Mouse (Mus musculus) midbrain, embryonic 11.5 days (tissue): Measurements from ENCODE around the gene Upk3bl. TPM values are rescaled to one million over a fixed set of nuclear protein-coding genes. Genes with fewer than 3 reads are reported as not detected.

Experiments used
- ATAC-seq: fragments of 200-750 bp; cut with Nextera tagmentation; 2 replicates; pipeline ENCODE4 v1.8.0; 2017; ENCODE audit warnings: moderate TSS enrichment, moderate library complexity; ENCODE audit not compliant: low FRiP score
- DNase-seq: peaks from one replicate; pipeline ENCODE4 v3.0.0; 2015; ENCODE audit warnings: low spot score; ENCODE audit errors: missing footprints
- H3K27ac ChIP-seq: fragments of 300-500 bp; sonication (generic); 2 replicates; pipeline ENCODE4 v1.5.1; 2014; ENCODE audit warnings: low read depth, low read length
- H3K27me3 ChIP-seq: fragments of 300-500 bp; sonication (generic); 2 replicates; pipeline ENCODE4 v1.6.1; 2014; ENCODE audit warnings: mild to moderate bottlenecking, low read length, moderate library complexity, mixed read lengths; ENCODE audit not compliant: control insufficient read depth, insufficient read depth
- H3K36me3 ChIP-seq: fragments of 300-500 bp; sonication (generic); 2 replicates; pipeline ENCODE4 v1.6.1; 2014; ENCODE audit warnings: mild to moderate bottlenecking, low read length, moderate library complexity, mixed read lengths; ENCODE audit not compliant: control insufficient read depth, insufficient read depth
- H3K4me1 ChIP-seq: fragments of 300-500 bp; sonication (generic); 2 replicates; pipeline ENCODE4 v1.6.1; 2014; ENCODE audit warnings: low read length; ENCODE audit not compliant: control insufficient read depth, insufficient read depth
- H3K4me2 ChIP-seq: fragments of 300-500 bp; sonication (generic); 2 replicates; pipeline ENCODE4 v1.6.1; 2014; ENCODE audit warnings: mild to moderate bottlenecking, moderate library complexity
- H3K4me3 ChIP-seq: fragments of 300-500 bp; sonication (generic); 2 replicates; pipeline ENCODE4 v1.5.1; 2014; ENCODE audit warnings: low read depth, low read length
- H3K9ac ChIP-seq: fragments of 300-500 bp; sonication (generic); 2 replicates; pipeline ENCODE4 v1.6.1; 2014; ENCODE audit warnings: low read length
- H3K9me3 ChIP-seq: fragments of 300-500 bp; sonication (generic); 2 replicates; pipeline ENCODE4 v1.6.1; 2016; ENCODE audit warnings: low read length; ENCODE audit not compliant: control insufficient read depth
- WGBS: fragments of 180-500 bp; shearing (Covaris S2); extraction: QIAGEN DNeasy Blood & Tissue Kit; methylation state at CpG from one replicate; pipeline ENCODE4 v1.1.7; 2014; 5-methylcytosine and 5-hydroxymethylcytosine counted together
- polyA plus RNA-seq: library from polyadenylated mRNA; unstranded; fragments of >200 nt; fragmentation: Nextera tagmentation; extraction: Ambion mirVana; gene quantifications from 2 replicates; pipeline ENCODE4 v1.2.1, GENCODE M21; 2014

Gene Upk3bl
- 0.29 and 0.88 TPM in 2 replicates for polyA plus RNA-seq

DNA sequence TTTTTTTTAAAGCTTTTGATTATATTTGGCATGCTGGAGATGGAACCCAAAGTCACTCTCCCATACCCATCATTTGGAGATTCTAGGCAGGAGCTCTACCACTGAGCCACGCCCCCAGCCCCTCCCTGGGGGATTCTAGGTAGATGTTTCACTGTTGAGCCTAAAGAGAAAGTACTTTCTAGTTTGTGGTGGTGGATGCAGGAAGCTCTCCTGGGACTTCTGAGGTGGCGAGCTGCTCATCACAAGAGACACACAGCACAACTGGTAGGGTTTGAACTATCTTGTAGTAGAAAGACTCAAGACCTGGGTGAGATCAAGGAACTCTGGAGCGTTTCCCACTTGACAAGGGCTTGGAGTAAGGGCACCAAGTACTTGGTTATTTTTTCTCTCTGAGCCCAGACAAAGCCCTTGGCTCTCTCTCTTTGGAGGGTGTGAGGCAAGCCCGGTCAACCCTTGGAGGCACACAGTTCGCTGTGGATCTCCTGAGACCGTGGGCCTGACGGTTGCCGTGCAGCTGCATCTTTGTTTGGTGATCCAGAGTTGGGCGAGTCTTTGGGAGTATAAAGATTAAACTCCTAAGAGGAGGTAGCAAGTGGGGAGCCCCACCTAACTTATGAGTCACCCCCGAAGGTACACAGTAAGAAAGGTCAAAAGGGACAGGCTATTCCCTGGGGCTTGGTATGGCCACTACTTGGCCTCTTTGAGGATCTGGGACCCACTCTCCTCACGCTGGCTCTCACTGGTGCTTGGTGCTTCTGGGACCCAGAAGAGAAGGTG, at the start of gene Upk3bl:
TSS of gene Upk3bl (plus strand) at position 192 of the 777 bp plus-strand sequence.
- Histone ChIP-seq H3K27ac (no peak within 1 kb of the TSS), H3K36me3 (no peaks in the 10 kb centered on the region), H3K27me3 (no peaks in the 10 kb centered on the region), H3K4me3 (no peak within 1 kb of the TSS), H3K4me2 (no peak within 1 kb of the TSS), H3K9ac (no peak within 1 kb of the TSS), H3K9me3 (no peaks in the 10 kb centered on the region), H3K4me1 (peaks cover 12% of the 10 kb centered on the region)
- ATAC-seq, result no peak
- WGBS, result 93% methylated on average over 11 of the region's 11 CpGs
- DNase-seq, result no peak

DNA sequence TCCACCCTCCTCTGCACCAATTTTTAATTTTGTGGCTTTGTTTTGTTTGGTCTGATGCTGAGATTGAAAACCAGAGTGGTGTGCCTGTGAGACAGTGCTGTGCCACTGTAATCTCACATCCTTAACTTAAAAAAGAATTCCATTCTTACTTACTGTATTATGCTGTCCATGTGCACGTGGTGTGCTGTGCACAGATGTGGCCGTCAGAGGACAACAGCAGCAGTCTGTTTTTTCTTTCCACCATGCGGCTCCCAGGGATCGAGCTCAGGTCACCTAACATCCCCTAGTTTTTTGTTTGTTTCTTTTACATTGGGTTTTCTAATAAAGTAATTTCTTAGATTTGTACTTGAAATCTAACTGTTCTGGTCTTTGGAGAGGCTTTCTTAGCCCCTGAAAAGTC, 49.8 kb upstream of the Upk3bl start:
- no peaks in the 10 kb centered on the region for H3K4me1 ChIP-seq
- no peak overlapping the region for H3K4me2 ChIP-seq
- no peak overlapping the region for H3K27ac ChIP-seq
- no peaks in the 10 kb centered on the region for H3K27me3 ChIP-seq
- H3K9me3 ChIP-seq, result no peaks in the 10 kb centered on the region
- 0 out of 2 replicates have a peak, but pooled peaks cover 2% of the 10 kb centered on the region for H3K36me3 ChIP-seq
- WGBS, result 88% methylated on average over 4 of the region's 4 CpGs
- ATAC-seq (no peak), DNase-seq (no peak)
- no peak overlapping the region for H3K9ac ChIP-seq
- no peak overlapping the region for H3K4me3 ChIP-seq

DNA sequence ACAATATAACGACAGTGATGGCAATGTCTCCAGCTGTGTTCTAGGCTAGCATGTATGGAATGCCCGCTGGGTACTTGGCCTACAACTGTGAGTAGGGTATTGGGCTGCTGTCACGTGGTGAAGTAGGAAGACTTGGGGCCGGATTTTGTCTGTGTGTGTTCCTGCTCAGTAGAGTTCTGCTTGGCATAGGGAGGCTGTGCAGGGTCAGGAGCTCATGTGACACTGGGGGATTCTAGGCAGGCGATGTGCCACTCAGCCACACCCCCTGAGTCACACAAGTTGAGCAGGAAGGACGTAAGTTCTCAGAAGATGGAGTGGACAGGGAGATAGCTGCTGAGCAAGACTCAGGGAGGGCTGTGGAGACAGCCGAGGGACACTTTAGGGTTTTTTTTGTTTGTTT, 46.5 kb upstream of the Upk3bl start:
- H3K9ac ChIP-seq, result no peak overlapping the region
- H3K4me2 ChIP-seq, result no peak overlapping the region
- no peaks in the 10 kb centered on the region for H3K4me1 ChIP-seq
- peaks cover 9% of the 10 kb centered on the region; the same call in 1 of the 2 replicates for H3K36me3 ChIP-seq
- no peaks in the 10 kb centered on the region for H3K27me3 ChIP-seq
- H3K9me3 ChIP-seq, result no peaks in the 10 kb centered on the region
- no peak for ATAC-seq
- no peak for DNase-seq
- no peak overlapping the region for H3K4me3 ChIP-seq
- H3K27ac ChIP-seq, result no peak overlapping the region
- 79% methylated on average over 7 of the region's 7 CpGs for WGBS

DNA sequence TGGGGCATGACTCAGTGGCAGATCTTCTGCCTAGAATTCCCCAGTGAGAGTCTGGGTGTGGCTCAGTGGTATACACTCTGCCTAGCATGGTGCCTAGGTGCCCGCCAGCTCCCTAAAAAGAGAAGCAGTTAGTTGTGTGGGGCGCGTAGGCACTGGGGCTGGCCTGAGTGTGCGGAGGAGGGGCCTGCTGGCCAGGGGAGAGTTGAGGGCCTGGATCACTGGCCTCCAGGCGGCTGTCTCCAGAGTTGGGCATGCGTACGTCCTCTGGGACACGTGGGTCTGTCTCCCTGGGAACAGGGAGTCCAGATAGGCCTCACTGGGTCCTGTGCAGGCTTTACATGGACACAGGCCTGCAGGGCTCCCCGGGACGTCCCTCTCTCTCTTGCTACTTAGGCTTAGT, 39.4 kb upstream of the Upk3bl start:
- Histone ChIP-seq H3K36me3 (peaks cover 7% of the 10 kb centered on the region; the same call in 1 of the 2 replicates), H3K9ac (no peak overlapping the region), H3K4me3 (no peak overlapping the region), H3K9me3 (no peaks in the 10 kb centered on the region), H3K4me1 (no peaks in the 10 kb centered on the region), H3K27me3 (no peaks in the 10 kb centered on the region), H3K27ac (no peak overlapping the region), H3K4me2 (no peak overlapping the region)
- DNase-seq (no peak), ATAC-seq (no peak)
- 86% methylated on average over 10 of the region's 10 CpGs for WGBS

DNA sequence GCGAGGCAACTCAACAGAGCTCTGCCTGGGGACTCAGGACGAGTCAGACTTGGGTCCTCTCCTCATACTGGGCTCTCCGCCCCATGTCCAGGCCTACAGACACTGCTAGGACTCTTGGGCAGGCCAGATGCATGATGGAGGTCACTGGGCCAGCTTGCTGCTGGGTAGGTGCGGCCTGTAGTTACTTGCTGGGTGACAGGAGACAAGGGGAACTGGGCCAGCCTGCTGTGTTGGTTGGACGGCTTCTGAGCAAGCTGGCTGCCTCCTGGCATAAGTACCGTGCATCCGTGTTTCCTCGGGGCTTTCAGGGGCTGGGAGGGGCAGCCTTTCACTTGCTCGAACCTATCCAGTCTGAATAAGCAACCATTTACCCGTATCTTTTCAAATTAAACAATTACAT, 38.7 kb upstream of the Upk3bl start:
- no peak overlapping the region for H3K4me2 ChIP-seq
- H3K4me1 ChIP-seq, result no peaks in the 10 kb centered on the region
- H3K4me3 ChIP-seq, result no peak overlapping the region
- no peak for ATAC-seq
- no peak overlapping the region for H3K27ac ChIP-seq
- 85% methylated on average over 10 of the region's 10 CpGs for WGBS
- DNase-seq, result no peak
- no peaks in the 10 kb centered on the region for H3K9me3 ChIP-seq
- H3K36me3 ChIP-seq, result peaks cover 7% of the 10 kb centered on the region; the same call in 1 of the 2 replicates
- H3K9ac ChIP-seq, result no peak overlapping the region
- no peaks in the 10 kb centered on the region for H3K27me3 ChIP-seq

DNA sequence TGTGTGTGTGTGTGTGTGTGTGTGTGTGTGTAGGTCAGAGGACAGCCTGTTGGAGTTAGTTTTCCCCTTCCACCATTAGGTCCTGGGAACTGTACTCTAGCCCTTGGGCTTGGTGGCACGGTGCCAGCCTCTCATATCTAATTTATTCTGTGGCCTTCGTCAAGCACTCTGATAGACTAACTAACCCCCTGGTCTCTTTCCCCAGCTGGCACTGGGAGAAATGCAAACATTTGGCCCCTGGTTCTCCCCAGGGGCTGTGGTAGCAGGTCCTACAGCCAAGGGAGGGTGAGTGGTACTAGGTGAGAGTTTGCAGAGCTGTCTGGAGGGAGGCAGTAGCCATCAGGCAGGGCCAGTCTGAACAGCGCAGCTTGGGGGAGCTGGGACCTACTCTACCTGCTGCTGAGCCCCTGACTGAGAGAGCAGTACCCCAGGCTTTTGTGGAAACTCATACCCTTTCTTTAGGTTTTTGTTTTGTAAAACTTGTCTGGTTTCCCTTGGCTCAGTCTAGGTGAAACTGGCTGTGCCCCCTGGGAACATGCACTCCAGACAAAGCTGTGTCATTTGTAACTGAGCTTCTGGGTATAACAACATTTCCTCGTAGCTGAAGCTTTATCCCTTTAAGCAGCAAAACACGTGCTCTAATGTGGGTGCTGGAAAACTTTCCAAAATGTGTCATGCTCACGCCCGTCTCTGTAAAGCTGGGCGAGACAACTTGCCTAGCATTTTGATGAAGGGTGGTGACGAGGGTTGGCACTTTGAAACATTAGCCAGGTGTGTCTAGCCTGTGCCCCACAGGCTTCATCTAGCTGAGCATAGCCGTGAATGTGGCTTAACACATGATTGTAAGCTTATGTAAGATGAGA, 38.0 kb upstream of the Upk3bl start:
- ATAC-seq, result no peak
- no peak overlapping the region for H3K4me2 ChIP-seq
- no peaks in the 10 kb centered on the region for H3K4me1 ChIP-seq
- no peak overlapping the region for H3K27ac ChIP-seq
- no peak overlapping the region for H3K9ac ChIP-seq
- no peak for DNase-seq
- H3K27me3 ChIP-seq, result no peaks in the 10 kb centered on the region
- peaks cover 6% of the 10 kb centered on the region; the same call in 1 of the 2 replicates for H3K36me3 ChIP-seq
- 89% methylated on average over 10 of the region's 10 CpGs for WGBS
- no peaks in the 10 kb centered on the region for H3K9me3 ChIP-seq
- H3K4me3 ChIP-seq, result no peak overlapping the region

DNA sequence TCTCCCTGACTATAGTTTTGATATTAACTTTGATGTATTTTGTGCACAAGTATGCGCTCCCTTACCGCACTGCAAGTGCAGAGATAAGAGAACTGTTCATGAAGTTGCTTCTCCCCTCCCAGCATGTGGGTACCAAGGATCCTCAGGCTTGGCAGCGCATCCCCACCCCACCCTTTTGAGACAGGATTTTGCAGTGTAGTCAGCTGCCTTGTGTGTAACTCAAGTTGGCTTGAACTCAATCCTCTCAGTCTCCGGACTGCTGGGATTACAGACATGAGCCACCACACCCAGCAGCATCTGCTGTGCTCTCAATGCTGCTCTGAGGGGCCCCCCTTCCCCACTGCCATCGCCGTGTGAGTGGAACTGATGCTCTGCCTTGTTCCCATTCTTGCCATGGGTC, 37.0 kb upstream of the Upk3bl start:
- H3K9ac ChIP-seq, result no peak overlapping the region
- H3K27ac ChIP-seq, result no peak overlapping the region
- no peak for ATAC-seq
- H3K4me2 ChIP-seq, result no peak overlapping the region
- no peak for DNase-seq
- 0 out of 2 replicates have a peak, but pooled peaks cover 5% of the 10 kb centered on the region for H3K36me3 ChIP-seq
- H3K4me1 ChIP-seq, result no peaks in the 10 kb centered on the region
- H3K27me3 ChIP-seq, result no peaks in the 10 kb centered on the region
- H3K9me3 ChIP-seq, result no peaks in the 10 kb centered on the region
- WGBS, result 89% methylated on average over 6 of the region's 6 CpGs
- H3K4me3 ChIP-seq, result no peak overlapping the region

DNA sequence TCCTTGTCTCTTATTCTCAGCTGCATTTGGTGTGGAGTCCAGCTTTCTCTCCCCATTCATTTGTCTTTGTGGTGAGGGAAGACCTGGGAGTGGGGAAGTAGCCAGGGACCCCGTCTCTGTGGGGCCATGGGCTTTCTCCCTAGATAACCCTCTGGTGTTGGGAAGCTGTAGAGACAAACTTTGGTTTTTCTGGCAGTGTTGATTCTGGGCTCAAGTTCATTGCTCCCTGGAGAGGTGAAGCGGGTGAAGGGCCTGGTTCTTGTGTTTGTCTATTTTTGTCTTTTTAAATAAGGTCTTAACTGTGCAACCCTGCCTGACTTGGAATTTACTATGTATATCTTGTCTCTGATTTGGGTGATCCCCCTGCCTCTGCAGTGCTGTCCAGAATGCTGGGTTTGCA, 35.6 kb upstream of the Upk3bl start:
- DNase-seq (no peak), ATAC-seq (no peak)
- Histone ChIP-seq H3K4me3 (no peak overlapping the region), H3K36me3 (0 out of 2 replicates have a peak, but pooled peaks cover 2% of the 10 kb centered on the region), H3K27me3 (no peaks in the 10 kb centered on the region), H3K9me3 (no peaks in the 10 kb centered on the region), H3K9ac (no peak overlapping the region), H3K4me1 (no peaks in the 10 kb centered on the region), H3K4me2 (no peak overlapping the region), H3K27ac (no peak overlapping the region)
- WGBS, result 84% methylated on average over 2 of the region's 2 CpGs

DNA sequence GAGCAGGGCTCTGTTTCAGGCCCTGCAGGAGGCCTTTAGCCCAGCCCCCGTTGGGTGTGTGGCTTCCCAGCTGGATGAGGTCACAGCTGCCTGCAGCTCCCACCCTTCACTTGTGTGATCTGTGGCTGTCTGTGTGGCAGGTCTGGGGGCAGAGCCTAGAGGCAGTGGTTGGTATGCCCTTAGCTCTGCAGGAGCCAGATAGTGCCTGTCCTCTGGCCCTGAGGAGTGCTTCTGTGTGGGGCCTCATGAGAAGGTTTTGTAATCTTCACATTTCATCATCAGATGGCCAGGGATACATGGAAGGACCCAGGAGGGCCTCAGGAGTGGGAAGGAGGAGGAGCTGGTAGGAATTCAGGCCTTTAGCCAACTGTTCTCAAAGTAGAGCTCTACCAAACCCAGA, 34.4 kb upstream of the Upk3bl start:
- H3K9me3 ChIP-seq, result no peaks in the 10 kb centered on the region

More for the DNA sequence above, 34.4 kb upstream of the Upk3bl start:
- Histone ChIP-seq H3K4me1 (no peaks in the 10 kb centered on the region), H3K36me3 (0 out of 2 replicates have a peak, but pooled peaks cover 2% of the 10 kb centered on the region), H3K27ac (no peak overlapping the region), H3K4me3 (no peak overlapping the region), H3K4me2 (no peak overlapping the region), H3K27me3 (no peaks in the 10 kb centered on the region), H3K9ac (no peak overlapping the region)
- 30% methylated on average over 1 of the region's 1 CpGs for whole genome bisulfite sequencing
- DNase-seq, result no peak
- no peak for ATAC-seq
